Mouse (Mus musculus): Measurements from ENCODE around the gene Wbp1l. TPM values are rescaled to one million over a fixed set of nuclear protein-coding genes. Genes with fewer than 3 reads are reported as not detected.
A peak's percentile ranks its signal among the peaks of the same experiment; 100 is the strongest.

The Wbp1l gene
- polyA plus RNA-seq, 1 experiment: 26.8 TPM

GRCm38 (mm10) chr19:46656151-46656840 lies 57.4 kb downstream of the Wbp1l start:
- no peak for DNase-seq (ENCODE audit: extremely low spot score in 1 of 2, low spot score in 1 of 2)

GRCm38 (mm10) chr19:46657339-46658020 lies 58.6 kb downstream of the Wbp1l start:
- no peak for DNase-seq (ENCODE audit: extremely low spot score in 1 of 2, low spot score in 1 of 2)

GRCm38 (mm10) chr19:46658348-46658747 lies 59.5 kb downstream of the Wbp1l start:
- DNase-seq (ENCODE audit: extremely low spot score in 1 of 2, low spot score in 1 of 2): no peak

- DNase-seq (ENCODE audit: extremely low spot score in 1 of 2, low spot score in 1 of 2): no peak
Measured at GRCm38 (mm10) chr19:46658851-46659250, 60.0 kb downstream of the Wbp1l start.

GRCm38 (mm10) chr19:46661511-46661910 lies 62.6 kb downstream of the Wbp1l start:
- DNase-seq (ENCODE audit: extremely low spot score in 1 of 2, low spot score in 1 of 2): no peak

GRCm38 (mm10) chr19:46662214-46662613 lies 63.3 kb downstream of the Wbp1l start:
- DNase-seq (ENCODE audit: extremely low spot score in 1 of 2, low spot score in 1 of 2): no peak

- DNase-seq (ENCODE audit: extremely low spot score in 1 of 2, low spot score in 1 of 2): no peak
Measured at GRCm38 (mm10) chr19:46662784-46663183, 63.9 kb downstream of the Wbp1l start.

GRCm38 (mm10) chr19:46665474-46665873 lies 66.6 kb downstream of the Wbp1l start:
- peak in 1 of 2 experiments; percentile 54 for DNase-seq (ENCODE audit: extremely low spot score in 1 of 2, low spot score in 1 of 2)

GRCm38 (mm10) chr19:46667300-46667699 lies 68.4 kb downstream of the Wbp1l start:
- DNase-seq (ENCODE audit: extremely low spot score in 1 of 2, low spot score in 1 of 2): no peak

GRCm38 (mm10) chr19:46668263-46668662 lies 69.4 kb downstream of the Wbp1l start:
- DNase-seq (ENCODE audit: extremely low spot score in 1 of 2, low spot score in 1 of 2): no peak

- DNase-seq (ENCODE audit: extremely low spot score in 1 of 2, low spot score in 1 of 2): no peak
Measured at GRCm38 (mm10) chr19:46669802-46670201, 70.9 kb downstream of the Wbp1l start.

- peak in 1 of 2 experiments; percentile 71 for DNase-seq (ENCODE audit: extremely low spot score in 1 of 2, low spot score in 1 of 2)
Measured at GRCm38 (mm10) chr19:46670691-46671090, 71.8 kb downstream of the Wbp1l start.

- DNase-seq (ENCODE audit: extremely low spot score in 1 of 2, low spot score in 1 of 2): no peak
Measured at GRCm38 (mm10) chr19:46672766-46673418, 74.0 kb downstream of the Wbp1l start, which contains the start of gene Cyp17a1. Gene Cyp17a1, minus strand, starts transcription at chr19:46673172.

GRCm38 (mm10) chr19:46675641-46676040 lies 76.8 kb downstream of the Wbp1l start:
- no peak for DNase-seq (ENCODE audit: extremely low spot score in 1 of 2, low spot score in 1 of 2)

- DNase-seq (ENCODE audit: extremely low spot score in 1 of 2, low spot score in 1 of 2): no peak
Measured at GRCm38 (mm10) chr19:46679720-46680383, 81.0 kb downstream of the Wbp1l start.

- peak; percentile 83 to 95 for DNase-seq (ENCODE audit: extremely low spot score in 1 of 2, low spot score in 1 of 2)
Measured at GRCm38 (mm10) chr19:46689460-46690372, 90.8 kb downstream of the Wbp1l start, which contains the start of gene Borcs7. Gene Borcs7, plus strand, starts transcription at chr19:46689906.

GRCm38 (mm10) chr19:46690387-46690786 lies 91.5 kb downstream of the Wbp1l start:
- DNase-seq (ENCODE audit: extremely low spot score in 1 of 2, low spot score in 1 of 2): no peak

- no peak for DNase-seq (ENCODE audit: extremely low spot score in 1 of 2, low spot score in 1 of 2)
Measured at GRCm38 (mm10) chr19:46691078-46691477, 92.2 kb downstream of the Wbp1l start.

GRCm38 (mm10) chr19:46693146-46693545 lies 94.3 kb downstream of the Wbp1l start:
- DNase-seq (ENCODE audit: extremely low spot score in 1 of 2, low spot score in 1 of 2): no peak

- no peak for DNase-seq (ENCODE audit: extremely low spot score in 1 of 2, low spot score in 1 of 2)
Measured at GRCm38 (mm10) chr19:46696482-46696881, 97.6 kb downstream of the Wbp1l start.
